Mouse (Mus musculus): ENCODE measurements around the gene Mgl2. TPM values are rescaled to one million over a fixed set of nuclear protein-coding genes. Genes with fewer than 3 reads are reported as not detected.

Mgl2 gene
- polyA plus RNA-seq, 1 experiment from 2014 or later = not detected

Other genes starting within 250 kb of the Mgl2 start
- 3.7 and 4.4 TPM in 2 replicates for gene Kctd11, start 248.9 kb upstream of the Mgl2 start, polyA plus RNA-seq (2016; fragmentation: Nextera tagmentation; extraction: Ambion mirVana)
- gene Acap1, start 234.8 kb upstream of the Mgl2 start, polyA plus RNA-seq (2016; fragmentation: Nextera tagmentation; extraction: Ambion mirVana) = 0.90 and 1.5 TPM in 2 replicates
- 30.4 and 32.8 TPM in 2 replicates for gene 2810408A11Rik, start 229.3 kb upstream of the Mgl2 start, polyA plus RNA-seq (2016; fragmentation: Nextera tagmentation; extraction: Ambion mirVana)
- gene Neurl4, start 229.3 kb upstream of the Mgl2 start, polyA plus RNA-seq (2016; fragmentation: Nextera tagmentation; extraction: Ambion mirVana) = 10.9 and 12.7 TPM in 2 replicates
- 92.0 and 93.5 TPM in 2 replicates for gene Gps2, start 216.4 kb upstream of the Mgl2 start, polyA plus RNA-seq (2016; fragmentation: Nextera tagmentation; extraction: Ambion mirVana)
- 1,762 and 1,851 TPM in 2 replicates for gene Eif5a, start 208.4 kb upstream of the Mgl2 start, polyA plus RNA-seq (2016; fragmentation: Nextera tagmentation; extraction: Ambion mirVana)
- 14.0 and 15.5 TPM in 2 replicates for gene Ybx2, start 194.5 kb upstream of the Mgl2 start, polyA plus RNA-seq (2016; fragmentation: Nextera tagmentation; extraction: Ambion mirVana)
- gene Slc2a4, start 182.1 kb upstream of the Mgl2 start, polyA plus RNA-seq (2016; fragmentation: Nextera tagmentation; extraction: Ambion mirVana) = 34.1 and 35.7 TPM in 2 replicates
- gene Cldn7, start 165.6 kb upstream of the Mgl2 start, polyA plus RNA-seq (2016; fragmentation: Nextera tagmentation; extraction: Ambion mirVana) = 15.7 and 18.1 TPM in 2 replicates
- 24.5 and 27.8 TPM in 2 replicates for gene Ctdnep1, start 149.2 kb upstream of the Mgl2 start, polyA plus RNA-seq (2016; fragmentation: Nextera tagmentation; extraction: Ambion mirVana)
- gene Elp5, start 147.8 kb upstream of the Mgl2 start, polyA plus RNA-seq (2016; fragmentation: Nextera tagmentation; extraction: Ambion mirVana) = 124 and 126 TPM in 2 replicates
- gene Gabarap, start 139.2 kb upstream of the Mgl2 start, polyA plus RNA-seq (2016; fragmentation: Nextera tagmentation; extraction: Ambion mirVana) = 398 and 426 TPM in 2 replicates
- gene Phf23, start 134.6 kb upstream of the Mgl2 start, polyA plus RNA-seq (2016; fragmentation: Nextera tagmentation; extraction: Ambion mirVana) = 102 and 108 TPM in 2 replicates
- gene Dvl2, start 129.7 kb upstream of the Mgl2 start, polyA plus RNA-seq (2016; fragmentation: Nextera tagmentation; extraction: Ambion mirVana) = 69.4 and 69.5 TPM in 2 replicates
- gene Acadvl, start 114.9 kb upstream of the Mgl2 start, polyA plus RNA-seq (2016; fragmentation: Nextera tagmentation; extraction: Ambion mirVana) = 65.9 and 67.1 TPM in 2 replicates
- 10.6 and 13.6 TPM in 2 replicates for gene Dlg4, start 113.4 kb upstream of the Mgl2 start, polyA plus RNA-seq (2016; fragmentation: Nextera tagmentation; extraction: Ambion mirVana)
- gene Asgr1, start 76.2 kb upstream of the Mgl2 start, polyA plus RNA-seq (2016; fragmentation: Nextera tagmentation; extraction: Ambion mirVana) = 1.5 and 2.3 TPM in 2 replicates
- gene Asgr2, start 37.7 kb upstream of the Mgl2 start, polyA plus RNA-seq (2016; fragmentation: Nextera tagmentation; extraction: Ambion mirVana) = 0.22 TPM in 1 of 2 replicates, not detected in the other
- gene Clec10a, start 25.9 kb downstream of the Mgl2 start, polyA plus RNA-seq (2016; fragmentation: Nextera tagmentation; extraction: Ambion mirVana) = 0.28 TPM in 1 of 2 replicates, not detected in the other
- gene Slc16a11, start 82.4 kb downstream of the Mgl2 start, polyA plus RNA-seq (2016; fragmentation: Nextera tagmentation; extraction: Ambion mirVana) = 1.5 and 1.8 TPM in 2 replicates
- gene Slc16a13, start 90.7 kb downstream of the Mgl2 start, polyA plus RNA-seq (2016; fragmentation: Nextera tagmentation; extraction: Ambion mirVana) = 16.1 and 18.5 TPM in 2 replicates
- gene Bcl6b, start 99.5 kb downstream of the Mgl2 start, polyA plus RNA-seq (2016; fragmentation: Nextera tagmentation; extraction: Ambion mirVana) = 7.1 and 8.2 TPM in 2 replicates
- gene 0610010K14Rik, start 107.6 kb downstream of the Mgl2 start, polyA plus RNA-seq (2016; fragmentation: Nextera tagmentation; extraction: Ambion mirVana) = 215 and 222 TPM in 2 replicates
- gene Gm21988, start 109.5 kb downstream of the Mgl2 start, polyA plus RNA-seq (2016; fragmentation: Nextera tagmentation; extraction: Ambion mirVana) = 9.9 and 10.4 TPM in 2 replicates
- 117 and 118 TPM in 2 replicates for gene Rnasek, start 109.5 kb downstream of the Mgl2 start, polyA plus RNA-seq (2016; fragmentation: Nextera tagmentation; extraction: Ambion mirVana)
- gene Alox12, start 125.0 kb downstream of the Mgl2 start, polyA plus RNA-seq (2016; fragmentation: Nextera tagmentation; extraction: Ambion mirVana) = 2.8 and 3.5 TPM in 2 replicates
- not detected in 2 replicates for gene Alox12e, start 192.3 kb downstream of the Mgl2 start, polyA plus RNA-seq (2016; fragmentation: Nextera tagmentation; extraction: Ambion mirVana)
- gene Alox15, start 221.7 kb downstream of the Mgl2 start, polyA plus RNA-seq (2016; fragmentation: Nextera tagmentation; extraction: Ambion mirVana) = 0.09 TPM in 1 of 2 replicates, not detected in the other

Data from limb, embryonic 12.5 days (tissue).